Mouse (Mus musculus): ENCODE measurements around the gene Rabep1.
"Not testable (repeated sequence)": the region's sequence is repeated elsewhere in the genome, so short reads cannot be mapped to it uniquely, and the experiment has no call there.

Rabep1 gene

GRCm38 (mm10) chr11:70891616-70892015 lies 47.0 kb downstream of the Rabep1 start:
- DNase-seq (ENCODE audit: low read depth, low spot score) = no peak

DNA sequence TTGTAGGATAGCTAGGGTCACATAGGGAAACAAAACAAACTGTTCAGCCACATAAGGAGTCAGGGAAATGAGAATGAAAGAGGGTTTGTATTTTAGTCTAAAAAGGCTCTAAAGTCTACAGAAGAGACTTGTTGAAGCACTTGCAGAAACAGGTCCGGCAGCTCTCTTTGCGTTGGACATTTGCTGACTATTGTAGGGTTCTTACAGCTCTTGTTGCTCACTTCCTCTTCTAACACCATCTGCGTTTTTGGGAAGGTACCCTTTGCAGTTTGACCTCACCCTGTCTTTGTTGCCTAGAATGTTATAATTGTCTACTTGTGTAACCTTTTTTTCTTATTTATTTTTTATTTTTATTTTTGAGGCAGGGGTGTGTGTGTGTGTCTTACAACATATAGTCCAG lies 53.1 kb downstream of the Rabep1 start:
- DNase-seq (ENCODE audit: low read depth, low spot score) = no peak

DNA sequence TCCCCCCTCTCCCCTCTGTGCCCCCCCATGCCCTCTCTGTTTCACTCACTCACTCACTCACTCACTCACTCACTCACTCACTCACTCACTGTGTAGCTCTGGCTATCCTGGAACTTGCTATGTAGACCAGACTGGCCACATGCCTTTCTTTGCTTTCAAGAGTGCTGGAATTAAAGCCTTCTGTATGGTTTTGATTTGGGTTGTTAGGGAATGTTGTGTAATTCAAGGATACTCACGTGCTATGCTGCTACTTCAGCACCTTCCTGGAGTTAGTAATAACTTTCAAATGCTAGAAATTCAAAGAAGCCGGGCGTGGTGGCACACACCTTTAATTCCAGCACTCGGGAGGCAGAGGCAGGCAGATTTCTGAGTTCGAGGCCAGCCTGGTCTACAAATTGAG lies 53.6 kb downstream of the Rabep1 start:
- not testable (repeated sequence) for DNase-seq (ENCODE audit: low read depth, low spot score)

DNA sequence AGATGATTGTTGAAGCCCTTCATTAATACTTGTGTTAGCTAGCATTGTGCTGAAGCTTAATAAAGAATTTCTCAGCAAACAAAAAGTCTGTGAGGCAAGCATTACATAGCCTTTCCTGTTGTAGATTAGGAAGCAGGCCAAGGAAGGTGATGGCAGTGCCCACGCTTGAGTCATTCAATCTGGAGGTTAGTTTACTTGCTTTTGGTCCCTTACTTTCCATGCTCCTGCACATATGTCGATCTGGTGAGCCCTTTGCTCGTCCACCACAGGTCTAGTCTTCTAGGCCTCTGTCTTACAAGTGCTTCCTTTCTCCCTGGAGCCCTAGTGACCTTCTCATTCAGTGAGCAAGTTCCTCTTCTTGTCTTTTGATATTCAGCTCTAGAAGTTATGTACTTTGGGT lies 62.1 kb downstream of the Rabep1 start:
- DNase-seq (ENCODE audit: low read depth, low spot score) = no peak

DNA sequence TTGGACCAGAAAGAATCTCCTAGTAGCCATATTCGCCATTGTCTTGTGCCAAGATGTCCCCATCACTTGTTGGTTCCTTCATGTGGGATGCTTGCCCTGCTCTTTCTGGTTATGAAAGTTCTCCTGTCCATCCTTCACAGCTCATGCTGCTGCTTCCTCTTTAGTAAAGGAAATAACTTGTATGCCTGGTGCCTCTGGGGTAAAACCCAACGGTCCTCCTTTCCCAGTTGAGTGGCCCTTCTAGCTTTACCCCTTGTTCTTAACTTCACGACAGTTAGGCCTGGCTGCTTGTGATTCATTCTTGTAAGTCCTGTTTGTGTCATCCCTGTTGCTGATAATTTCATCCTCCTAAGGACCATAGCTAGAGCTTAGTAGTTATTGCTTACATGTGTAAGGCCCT lies 66.7 kb downstream of the Rabep1 start:
- no peak for DNase-seq (ENCODE audit: low read depth, low spot score)

DNA sequence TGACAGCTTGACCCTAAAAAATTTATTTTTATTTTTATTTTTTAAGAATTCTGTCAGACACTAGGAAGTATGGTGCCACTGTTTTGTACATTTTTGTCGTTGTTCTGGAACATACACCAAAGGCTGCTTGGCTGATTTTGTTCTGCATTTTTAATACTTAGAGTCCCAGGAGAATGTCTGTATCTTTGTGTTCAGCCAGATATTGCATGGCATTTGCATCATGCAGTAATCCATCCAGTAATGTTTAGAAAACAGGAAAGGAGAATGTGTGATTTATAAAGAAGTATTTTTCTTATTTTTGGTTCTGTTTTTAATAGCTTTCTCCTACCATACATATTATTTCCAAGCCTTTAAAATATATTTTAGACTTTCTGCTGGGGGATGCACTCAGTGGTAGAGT lies 67.3 kb downstream of the Rabep1 start:
- no peak for DNase-seq (ENCODE audit: low read depth, low spot score)

GRCm38 (mm10) chr11:70917896-70918295 lies 73.3 kb downstream of the Rabep1 start:
- no peak for DNase-seq (ENCODE audit: low read depth, low spot score)

- DNase-seq (ENCODE audit: low read depth, low spot score) = no peak
Observed at GRCm38 (mm10) chr11:70919524-70919923, 74.9 kb downstream of the Rabep1 start.

GRCm38 (mm10) chr11:70931461-70931860 lies 86.9 kb downstream of the Rabep1 start:
- no peak for DNase-seq (ENCODE audit: low read depth, low spot score)

DNA sequence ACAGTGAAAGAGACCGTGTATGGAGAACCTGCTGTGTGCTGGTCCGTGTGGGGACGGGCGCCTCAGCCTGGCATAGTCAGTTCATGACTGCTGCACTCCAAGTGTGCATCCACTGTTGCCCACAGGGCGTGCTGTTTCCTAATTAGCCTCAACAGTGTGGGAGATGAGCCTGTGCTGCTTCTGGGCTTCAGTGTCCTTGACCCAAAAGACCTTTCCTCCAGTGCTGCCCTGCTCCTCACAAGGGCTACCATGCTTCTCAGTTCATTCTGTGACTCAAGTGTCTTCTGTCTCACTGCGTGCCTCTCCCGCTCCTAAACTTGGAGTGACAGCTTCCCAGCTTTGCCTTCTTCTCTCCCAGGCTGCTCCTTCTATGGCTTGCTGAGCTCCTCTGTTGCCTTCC lies 90.7 kb downstream of the Rabep1 start:
- DNase-seq (ENCODE audit: low read depth, low spot score) = no peak

- DNase-seq (ENCODE audit: low read depth, low spot score) = no peak
Observed at GRCm38 (mm10) chr11:70942596-70942995, 98.0 kb downstream of the Rabep1 start.

GRCm38 (mm10) chr11:70943651-70944050 lies 99.1 kb downstream of the Rabep1 start:
- no peak for DNase-seq (ENCODE audit: low read depth, low spot score)

GRCm38 (mm10) chr11:70944935-70945817 lies 100.6 kb downstream of the Rabep1 start:
- no peak for DNase-seq (ENCODE audit: low read depth, low spot score)

GRCm38 (mm10) chr11:70954711-70955110 lies 110.1 kb downstream of the Rabep1 start:
- DNase-seq (ENCODE audit: low read depth, low spot score) = no peak

- DNase-seq (ENCODE audit: low read depth, low spot score) = no peak
Observed at GRCm38 (mm10) chr11:70960786-70961554, 116.4 kb downstream of the Rabep1 start.

DNA sequence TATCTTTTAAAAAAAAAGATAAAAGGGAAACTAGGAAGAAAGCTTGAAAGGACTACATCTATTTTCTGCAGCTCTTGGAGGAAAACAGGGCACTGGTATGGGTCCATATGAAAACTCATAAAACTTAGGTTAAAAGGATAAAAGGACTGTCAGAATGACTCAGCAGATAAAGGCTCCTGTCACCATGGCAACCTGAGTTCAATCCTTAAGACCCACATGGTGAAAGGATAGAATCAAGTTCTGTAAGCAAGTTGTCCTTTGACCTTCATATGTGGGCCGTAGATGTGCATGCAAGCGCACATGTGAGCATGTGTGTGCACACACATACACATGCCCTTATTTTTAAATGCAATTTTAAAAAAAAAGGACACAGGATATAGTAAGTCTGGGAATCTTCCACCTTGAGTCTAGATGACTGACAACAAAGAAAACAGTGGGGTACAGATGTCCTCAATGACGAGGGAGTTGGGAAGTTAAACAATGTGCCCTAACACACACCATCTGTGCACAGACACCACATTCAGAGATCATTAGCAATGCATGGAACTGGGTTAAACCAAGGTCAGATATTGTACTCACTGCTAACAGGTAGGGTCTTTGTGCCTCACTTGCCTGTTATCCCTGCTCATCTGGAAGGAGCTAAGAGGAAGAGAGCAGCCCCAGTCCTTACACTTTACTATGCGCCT lies 119.8 kb downstream of the Rabep1 start:
- no peak for DNase-seq (ENCODE audit: low read depth, low spot score)

- DNase-seq (ENCODE audit: low read depth, low spot score) = no peak
Observed at GRCm38 (mm10) chr11:70969271-70969794, 124.8 kb downstream of the Rabep1 start.

GRCm38 (mm10) chr11:70969821-70970559 lies 125.4 kb downstream of the Rabep1 start, which contains the start of the genes Nup88 and Rpain:
Gene Nup88, minus strand, starts transcription at chr11:70969973.
Gene Rpain, plus strand, starts transcription at chr11:70970213.
- DNase-seq (ENCODE audit: low read depth, low spot score) = peak; percentile 98

DNA sequence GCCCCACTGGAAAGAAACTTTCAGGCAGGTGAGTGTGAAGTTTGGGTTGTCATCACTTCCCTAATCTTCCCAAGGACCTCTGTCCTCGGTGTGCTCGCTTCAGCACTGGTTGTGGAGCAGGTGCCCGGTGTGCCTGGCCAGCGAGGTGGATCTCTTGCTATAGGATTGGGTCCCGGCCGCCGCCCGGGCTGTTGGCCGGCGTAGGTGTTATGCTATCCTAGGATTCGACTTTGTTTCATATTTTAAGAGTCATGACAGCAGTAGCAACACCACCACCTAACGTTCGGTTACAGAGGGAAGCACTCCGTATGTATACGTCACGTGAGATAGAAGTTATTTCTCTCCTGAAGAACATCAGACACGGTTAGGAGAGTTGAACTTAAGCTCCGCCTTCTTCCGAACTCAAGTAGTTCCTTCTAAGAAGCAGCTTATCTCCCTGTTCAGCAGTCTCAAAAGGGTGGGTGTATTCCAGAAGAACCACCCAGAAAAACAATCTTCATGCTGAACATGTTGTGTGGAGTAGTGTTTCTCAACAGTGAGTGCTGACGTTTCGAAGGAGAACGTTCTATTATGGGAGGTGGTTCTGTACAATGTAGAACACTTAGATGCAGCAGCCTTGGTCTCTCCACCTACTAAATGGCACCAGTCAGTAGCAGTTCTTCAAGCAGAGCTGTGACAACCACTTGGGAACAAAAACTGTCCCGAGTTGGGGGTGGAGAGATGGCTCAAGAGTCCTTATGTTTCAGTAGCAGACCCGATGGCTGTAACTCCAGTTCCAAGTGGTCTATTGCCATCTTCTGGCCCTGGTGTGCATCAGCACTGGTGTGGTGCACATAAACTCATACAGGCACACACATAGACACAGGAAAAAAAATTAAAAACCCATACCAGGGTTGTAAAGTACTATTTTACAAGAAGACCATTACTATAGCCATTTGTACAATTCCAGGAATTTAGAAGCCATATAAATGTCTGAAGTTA lies 126.3 kb downstream of the Rabep1 start:
- DNase-seq (ENCODE audit: low read depth, low spot score) = peak; percentile 78

DNA sequence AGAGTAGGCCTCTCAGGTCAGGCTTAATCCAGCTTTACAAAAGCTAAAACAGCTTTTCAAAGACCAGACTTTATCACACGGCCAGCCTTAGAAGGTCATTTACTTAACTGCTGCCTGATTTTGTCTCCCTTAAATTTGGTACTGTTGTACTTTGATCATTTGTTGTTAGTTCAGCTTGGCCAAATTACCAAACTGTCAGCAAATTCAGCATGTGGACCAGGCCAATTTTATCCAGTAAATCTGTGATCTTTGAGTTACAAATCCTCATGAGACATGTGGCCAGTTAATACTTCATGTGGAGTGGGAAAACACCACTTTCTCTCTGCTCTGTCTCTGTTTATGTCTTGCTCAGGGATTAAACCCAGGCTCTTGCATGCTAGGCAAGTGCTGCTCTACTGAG lies 128.0 kb downstream of the Rabep1 start:
- DNase-seq (ENCODE audit: low read depth, low spot score) = no peak

Data from CD4-positive helper T cell, adult 2 months (primary cell).